Mouse (Mus musculus): ENCODE measurements around the gene Srsf5. TPM values are rescaled to one million over a fixed set of nuclear protein-coding genes. Genes with fewer than 3 reads are reported as not detected.
A peak's percentile ranks its signal among the peaks of the same experiment; 100 is the strongest.
"Not testable (repeated sequence)": the region's sequence is repeated elsewhere in the genome, so short reads cannot be mapped to it uniquely, and the experiment has no call there.

Srsf5 gene
- total RNA-seq, 2 experiments from 2014 or later = 314 to 326 TPM

DNA sequence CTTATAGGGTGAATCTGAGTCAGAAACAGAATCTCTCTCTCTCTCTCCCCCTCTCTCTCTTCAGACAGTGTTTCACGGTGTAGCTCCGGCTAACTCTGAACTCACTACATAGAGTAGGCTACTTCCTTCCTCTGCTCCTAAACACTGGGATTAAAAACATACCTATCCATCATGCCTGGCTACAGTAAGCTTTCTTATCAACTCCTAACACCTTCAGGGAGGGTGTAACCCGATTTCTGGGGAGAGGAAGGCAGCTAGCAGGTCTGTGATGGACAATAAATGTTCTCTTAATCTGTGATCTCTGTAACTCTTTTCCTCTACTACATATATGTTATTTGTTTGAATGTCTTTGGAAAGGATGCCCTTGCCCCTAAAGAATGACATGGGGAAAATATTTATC, 1.9 kb upstream of the Srsf5 start:
- DNase-seq (ENCODE audit: low spot score in 2 of 2) = no peak
- intact Hi-C loops (cut with DNase I) = no loop called here

DNA sequence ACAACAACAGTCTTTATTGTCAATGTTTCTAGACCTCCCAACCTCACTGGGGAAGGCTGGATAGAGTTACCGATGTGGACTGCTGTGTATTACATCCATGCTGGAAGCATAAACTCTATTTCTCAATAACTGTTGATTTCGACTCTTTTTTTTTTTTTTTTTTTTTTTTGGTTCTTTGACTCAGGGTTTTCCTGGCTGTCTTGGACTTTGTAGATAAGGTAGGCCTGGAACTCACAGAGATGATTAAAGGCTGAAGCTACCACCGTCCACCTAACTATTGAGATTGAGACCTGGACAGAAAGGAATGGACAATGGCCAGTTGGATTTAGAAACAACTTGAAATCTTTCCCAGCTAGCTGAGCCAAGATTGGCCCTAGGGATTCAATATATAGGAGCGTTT, 1.1 kb upstream of the Srsf5 start:
- intact Hi-C loops (cut with DNase I) = no loop called here
- no peak for DNase-seq (ENCODE audit: low spot score in 2 of 2)

DNA sequence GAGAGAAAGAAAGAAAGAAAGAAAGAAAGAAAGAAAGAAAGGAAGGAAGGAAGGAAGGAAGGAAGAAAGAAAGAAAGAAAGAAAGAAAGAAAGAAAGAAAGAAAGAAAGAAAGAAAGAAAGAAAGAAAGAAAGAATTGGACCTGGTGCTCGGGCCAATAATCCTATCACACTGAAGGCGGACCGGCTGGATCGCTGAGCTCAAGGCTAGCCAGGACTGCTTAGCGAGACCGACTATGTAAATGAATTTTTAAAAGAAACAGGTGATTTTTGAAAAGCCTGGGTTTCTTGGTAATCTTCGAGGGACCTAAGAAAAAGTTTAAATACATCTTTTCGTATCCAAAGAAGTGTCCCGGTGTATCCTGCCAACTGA, 356 bp upstream of the Srsf5 start:
- intact Hi-C loops (cut with DNase I) = loop anchor here (5.0 kb wide), 1 partner anchor 153 kb away; the partner anchor contains the start of gene Susd6
- DNase-seq (ENCODE audit: low spot score in 2 of 2) = not testable (repeated sequence)

DNA sequence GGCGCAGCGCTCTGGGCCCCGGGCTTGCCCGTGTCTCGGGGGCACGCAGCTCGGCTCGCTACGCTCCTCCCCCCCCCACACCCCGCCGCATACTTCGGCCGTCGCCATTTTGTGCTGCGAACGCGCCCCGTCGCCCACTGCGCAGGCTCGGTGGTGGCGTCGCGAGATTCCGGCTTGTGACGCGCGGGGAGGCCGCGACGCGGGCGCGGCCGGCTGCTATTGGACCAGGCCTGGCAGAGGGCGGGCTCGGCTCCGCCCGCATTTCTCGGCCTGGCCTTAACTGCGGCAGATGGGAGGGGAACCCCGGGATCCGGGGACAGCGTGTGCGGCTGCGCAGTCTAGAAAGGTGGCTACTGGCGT, 672 bp downstream of the Srsf5 start:
- intact Hi-C loops (cut with DNase I) = loop anchor here (5.0 kb wide), 1 partner anchor 154 kb away; the partner anchor contains the start of gene Susd6

DNA sequence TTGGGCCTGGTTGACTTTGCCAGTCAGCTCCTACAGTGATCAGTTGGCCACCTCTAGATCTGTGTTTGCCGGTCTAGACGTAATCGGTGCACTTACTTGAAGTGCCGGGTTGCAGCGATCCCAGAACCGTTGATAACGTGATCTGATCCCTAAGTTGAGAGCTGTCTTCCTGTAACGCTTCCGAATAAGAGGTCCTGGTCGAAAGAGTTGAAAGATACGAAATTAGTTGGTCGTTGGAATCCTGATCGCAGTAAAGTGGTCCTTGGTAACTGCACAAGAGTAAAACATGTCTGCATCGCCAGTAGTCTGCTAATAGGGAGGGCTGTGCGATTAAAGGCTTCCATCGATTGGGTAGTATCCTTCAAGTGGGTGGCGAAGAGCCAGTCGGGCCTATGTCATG, 2.9 kb downstream of the Srsf5 start:
- intact Hi-C loops (cut with DNase I) = loop anchor here (5.0 kb wide), 1 partner anchor 156 kb away; the partner anchor contains the start of gene Susd6
- no peak for DNase-seq (ENCODE audit: low spot score in 2 of 2)

More for the DNA sequence above, 672 bp downstream of the Srsf5 start:
- peak; percentile 96 to 97 for DNase-seq (ENCODE audit: low spot score in 2 of 2)

DNA sequence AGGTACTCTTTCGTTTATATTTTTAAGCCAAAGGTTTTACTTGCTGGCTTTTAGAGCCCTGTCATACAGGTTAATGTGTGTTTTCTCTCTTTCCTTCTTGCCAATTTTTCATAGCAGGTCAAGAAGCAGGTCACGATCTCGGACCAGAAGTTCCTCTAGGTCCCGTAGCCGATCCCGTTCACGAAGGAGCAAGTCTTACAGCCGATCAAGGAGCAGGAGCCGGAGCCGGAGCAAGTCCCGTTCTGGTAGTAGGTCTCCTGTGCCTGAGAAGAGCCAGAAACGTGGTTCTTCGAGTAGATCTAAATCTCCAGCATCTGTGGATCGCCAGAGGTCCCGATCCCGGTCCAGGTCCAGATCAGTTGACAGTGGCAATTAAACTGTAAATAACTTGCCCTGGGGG, 4.3 kb downstream of the Srsf5 start:
- intact Hi-C loops (cut with DNase I) = loop anchor here (5.0 kb wide), 1 partner anchor 157 kb away; the partner anchor contains the start of gene Susd6

DNA sequence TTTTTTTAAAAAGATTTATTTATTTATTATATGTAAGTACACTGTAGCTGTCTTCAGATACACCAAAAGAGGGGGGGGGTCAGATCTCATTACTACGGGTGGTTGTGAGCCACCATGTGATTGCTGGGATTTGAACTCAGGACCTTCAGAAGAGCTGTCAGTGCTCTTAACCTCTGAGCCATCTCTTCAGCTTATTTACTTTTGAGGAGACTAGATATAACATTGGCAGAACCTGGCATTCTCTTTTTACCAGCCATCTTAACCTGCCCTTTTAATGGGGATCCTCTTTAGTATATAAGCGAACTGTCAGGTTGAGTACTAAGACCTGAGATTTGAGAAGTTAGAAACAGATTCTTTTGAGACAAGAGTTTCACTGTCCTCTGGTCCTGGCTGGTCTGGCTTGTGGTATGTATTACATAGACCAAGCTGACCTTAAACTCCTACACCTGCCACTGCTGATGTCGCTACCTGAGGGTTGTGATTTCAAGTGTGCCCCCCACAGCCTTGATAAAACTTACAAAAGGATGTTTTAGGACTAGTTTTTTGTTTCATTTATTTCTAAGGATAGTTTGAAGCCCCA, 6.4 kb downstream of the Srsf5 start:
- no peak for DNase-seq (ENCODE audit: low spot score in 2 of 2)
- intact Hi-C loops (cut with DNase I) = no loop called here

More for the DNA sequence above, 4.3 kb downstream of the Srsf5 start:
- DNase-seq (ENCODE audit: low spot score in 2 of 2) = not testable (repeated sequence)

DNA sequence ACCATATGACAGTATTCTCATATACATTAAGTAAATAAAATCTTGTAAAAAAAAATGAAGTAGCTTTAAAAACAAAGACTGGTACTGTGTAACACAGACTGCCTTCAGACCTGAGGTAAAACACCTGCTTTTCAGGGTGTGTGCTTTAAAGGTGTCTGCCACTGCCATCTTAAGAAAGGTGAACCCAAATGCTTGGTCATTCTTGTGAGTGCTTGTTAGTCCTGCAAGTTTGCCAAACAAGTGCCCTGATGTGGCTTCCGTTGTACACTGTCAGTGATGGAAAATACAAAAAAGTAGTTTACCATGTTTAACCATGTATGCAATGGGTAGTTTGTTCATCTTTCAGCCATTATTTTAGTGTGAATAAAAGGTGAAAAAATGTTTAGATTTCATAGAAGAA, 7.2 kb downstream of the Srsf5 start:
- intact Hi-C loops (cut with DNase I) = no loop called here
- no peak for DNase-seq (ENCODE audit: low spot score in 2 of 2)

DNA sequence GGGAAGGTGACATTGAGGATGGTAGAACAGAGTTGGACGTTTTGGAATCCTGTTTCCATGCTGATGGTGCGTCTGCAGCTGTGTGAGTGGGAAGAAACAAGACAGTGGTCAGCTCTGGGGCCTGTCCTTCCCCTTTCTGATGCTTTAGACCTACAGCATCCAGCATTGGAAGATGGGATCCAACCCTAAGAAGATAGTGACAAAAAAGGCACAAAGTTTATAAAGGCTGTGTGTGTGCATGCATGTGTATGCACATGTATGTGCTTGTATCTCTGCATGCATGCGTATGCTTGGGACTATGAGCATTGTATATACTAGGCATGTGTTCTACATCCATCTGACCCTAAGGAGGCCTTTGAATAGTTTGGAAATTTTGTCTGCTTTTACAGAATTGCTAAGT, 10.7 kb downstream of the Srsf5 start:
- intact Hi-C loops (cut with DNase I) = no loop called here

DNA sequence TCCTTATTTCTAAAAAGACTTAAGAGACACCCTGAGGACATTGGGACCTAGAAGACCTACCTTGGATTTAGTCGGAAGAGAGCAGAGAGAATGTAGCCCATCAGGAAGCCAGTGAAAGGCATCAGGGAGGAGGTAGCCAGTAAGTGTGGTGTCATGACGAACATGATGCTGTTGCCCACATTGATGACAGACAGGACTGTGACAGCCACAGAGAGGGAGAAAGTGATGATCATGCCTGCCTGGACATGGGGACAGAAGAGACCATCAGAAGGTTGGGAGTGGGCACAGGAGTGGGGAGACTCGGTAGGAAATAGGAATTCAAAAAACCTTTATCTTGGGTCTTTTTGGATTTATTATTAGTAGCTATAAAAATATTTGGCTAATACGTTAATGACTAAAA, 12.7 kb downstream of the Srsf5 start:
- intact Hi-C loops (cut with DNase I) = no loop called here
- DNase-seq (ENCODE audit: low spot score in 2 of 2) = no peak

More for the DNA sequence above, 10.7 kb downstream of the Srsf5 start:
- no peak for DNase-seq (ENCODE audit: low spot score in 2 of 2)

DNA sequence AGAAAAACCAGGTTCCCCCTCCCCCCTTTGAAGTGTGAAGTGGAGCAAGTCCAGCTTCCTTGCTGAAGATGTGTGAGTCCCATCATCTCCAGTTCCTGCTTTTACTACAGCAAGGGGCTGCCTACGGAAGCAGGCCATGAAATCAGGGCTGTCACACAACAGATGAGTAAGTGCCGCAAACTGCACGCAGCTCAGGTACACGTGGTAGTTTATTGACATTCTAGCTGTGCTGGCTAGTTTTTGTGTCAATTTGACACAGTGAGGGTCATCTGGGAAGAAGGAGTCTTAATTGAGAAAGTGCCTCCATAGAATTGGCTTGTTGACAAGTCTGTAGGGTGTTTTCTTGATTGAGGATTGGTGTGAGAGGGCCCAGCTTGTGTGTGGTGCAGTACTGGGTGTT, 17.3 kb downstream of the Srsf5 start:
- no peak for DNase-seq (ENCODE audit: low spot score in 2 of 2)
- intact Hi-C loops (cut with DNase I) = no loop called here

DNA sequence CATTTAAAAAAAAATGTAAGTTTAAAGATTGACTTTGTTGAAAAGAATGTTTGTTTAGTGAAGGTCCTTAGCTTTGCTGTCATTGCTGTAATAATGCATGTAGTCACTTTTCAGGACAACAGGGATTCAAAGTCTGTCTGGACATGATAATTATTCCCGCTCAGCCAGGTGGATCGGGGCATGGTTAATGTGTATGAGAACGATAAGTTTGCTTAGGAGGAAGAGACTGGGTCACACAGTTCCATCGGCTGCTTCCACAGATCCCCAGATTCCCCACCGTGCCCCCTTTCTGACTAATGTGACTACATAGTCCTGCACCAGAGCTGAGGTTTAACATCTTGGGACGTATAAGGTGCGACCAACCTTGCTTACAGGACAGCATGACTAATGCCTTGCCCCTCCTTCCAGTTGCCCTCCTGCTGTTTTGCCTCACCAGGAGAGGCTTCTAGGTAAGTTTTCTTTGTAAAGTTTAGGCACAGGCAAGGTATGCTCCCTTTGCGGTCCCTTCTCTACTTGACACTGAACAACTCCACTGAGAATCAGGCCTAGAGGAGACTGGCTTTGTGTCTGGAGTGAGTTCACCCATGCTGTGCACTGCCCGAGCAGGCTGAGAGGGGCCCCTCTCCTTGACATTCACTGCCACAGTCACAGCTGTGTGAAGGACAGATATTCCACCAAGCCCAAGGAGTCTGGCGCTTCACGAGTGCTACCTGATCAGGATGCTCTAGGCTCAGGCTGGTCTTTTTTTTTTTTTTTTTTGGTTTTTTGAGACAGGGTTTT, 20.9 kb downstream of the Srsf5 start:
- DNase-seq (ENCODE audit: low spot score in 2 of 2) = no peak
- intact Hi-C loops (cut with DNase I) = no loop called here

DNA sequence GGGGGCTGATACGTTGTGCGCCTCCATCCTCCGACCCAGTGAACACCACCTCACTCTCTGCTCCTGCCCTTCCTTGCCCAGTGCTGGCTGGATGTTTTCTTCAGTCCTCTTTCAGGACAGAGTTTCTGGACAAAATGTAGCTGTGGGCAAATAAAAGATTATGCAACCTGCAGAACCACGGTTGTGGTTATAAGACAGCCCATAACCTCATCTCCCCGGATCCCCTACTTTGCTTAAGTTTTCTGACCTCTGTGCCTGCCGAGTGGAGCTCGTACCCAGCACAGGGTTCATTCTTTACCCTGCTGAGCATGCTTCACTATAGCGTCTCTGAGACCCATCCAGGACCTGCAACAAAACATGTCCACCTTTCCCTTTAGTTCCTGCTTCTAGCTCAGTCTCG, 22.6 kb downstream of the Srsf5 start:
- no peak for DNase-seq (ENCODE audit: low spot score in 2 of 2)
- intact Hi-C loops (cut with DNase I) = no loop called here

DNA sequence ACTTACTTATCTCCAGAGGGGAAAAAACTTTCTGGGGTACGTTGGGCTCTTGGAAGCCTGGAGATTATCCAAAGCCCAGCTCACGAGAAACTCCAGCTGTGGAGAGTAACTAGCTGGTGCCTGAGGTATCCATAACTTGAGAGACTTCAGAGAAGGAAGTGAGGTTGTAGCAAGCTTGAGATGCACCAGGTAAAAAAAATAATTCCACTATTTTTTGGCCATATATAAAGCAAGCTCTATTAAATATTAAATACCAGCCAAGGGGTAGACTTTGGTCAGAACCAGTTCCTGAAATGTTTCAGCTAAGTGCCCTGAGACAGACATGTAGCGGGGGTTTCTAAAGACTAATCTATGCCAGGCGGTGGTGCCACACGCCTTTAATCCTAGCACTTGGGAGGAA, 23.3 kb downstream of the Srsf5 start, which contains the start of gene Slc10a1:
Gene Slc10a1 (minus strand): TSS at position 101 of the 400 bp plus-strand sequence.
- intact Hi-C loops (cut with DNase I) = no loop called here
- no peak for DNase-seq (ENCODE audit: low spot score in 2 of 2)

DNA sequence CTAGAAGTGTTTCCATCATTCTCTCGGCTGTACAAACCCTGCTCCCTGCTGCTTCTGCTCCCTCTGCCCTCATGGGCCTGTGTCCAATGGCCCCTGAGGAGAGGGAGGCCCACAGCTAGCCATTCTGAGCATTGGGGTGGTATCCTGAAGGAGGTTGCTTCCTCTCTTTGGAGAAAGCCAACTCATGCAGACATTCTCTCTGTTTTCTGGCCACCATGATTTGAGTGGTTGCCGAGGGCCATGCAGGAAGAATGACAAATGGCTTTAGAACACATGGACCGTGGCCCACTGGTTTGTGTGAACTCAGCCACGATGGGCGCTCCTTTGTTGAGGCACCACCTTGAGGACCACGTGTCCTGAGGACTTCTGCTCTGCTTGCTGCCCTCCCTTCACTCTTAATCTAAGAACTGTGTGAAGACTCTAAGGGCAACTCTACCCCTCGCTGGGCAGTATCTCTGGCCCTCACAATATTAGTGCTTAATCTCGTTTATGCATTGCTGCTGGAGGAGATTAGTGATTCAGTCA, 24.9 kb downstream of the Srsf5 start:
- intact Hi-C loops (cut with DNase I) = no loop called here
- no peak for DNase-seq (ENCODE audit: low spot score in 2 of 2)

DNA sequence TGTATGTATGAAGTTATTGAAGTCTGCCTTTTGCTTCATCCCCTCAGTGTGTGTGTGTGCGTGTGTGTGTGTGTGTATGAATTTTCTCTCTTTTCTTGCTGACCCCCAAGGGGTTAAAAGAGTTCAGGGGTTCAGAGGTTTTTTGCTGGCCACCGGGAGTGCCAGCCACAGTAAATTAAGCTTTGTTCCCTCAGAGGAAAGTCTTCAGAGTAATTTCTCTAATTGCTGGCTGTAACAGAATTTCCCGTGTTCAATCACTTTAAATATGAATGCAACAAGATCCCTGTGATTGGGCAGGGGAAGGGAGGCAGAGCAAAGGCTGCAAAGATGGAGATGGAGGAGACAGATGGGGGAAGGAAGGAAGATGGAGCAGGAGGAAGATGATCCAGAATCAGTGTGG, 26.5 kb downstream of the Srsf5 start:
- DNase-seq (ENCODE audit: low spot score in 2 of 2) = no peak
- intact Hi-C loops (cut with DNase I) = no loop called here

DNA sequence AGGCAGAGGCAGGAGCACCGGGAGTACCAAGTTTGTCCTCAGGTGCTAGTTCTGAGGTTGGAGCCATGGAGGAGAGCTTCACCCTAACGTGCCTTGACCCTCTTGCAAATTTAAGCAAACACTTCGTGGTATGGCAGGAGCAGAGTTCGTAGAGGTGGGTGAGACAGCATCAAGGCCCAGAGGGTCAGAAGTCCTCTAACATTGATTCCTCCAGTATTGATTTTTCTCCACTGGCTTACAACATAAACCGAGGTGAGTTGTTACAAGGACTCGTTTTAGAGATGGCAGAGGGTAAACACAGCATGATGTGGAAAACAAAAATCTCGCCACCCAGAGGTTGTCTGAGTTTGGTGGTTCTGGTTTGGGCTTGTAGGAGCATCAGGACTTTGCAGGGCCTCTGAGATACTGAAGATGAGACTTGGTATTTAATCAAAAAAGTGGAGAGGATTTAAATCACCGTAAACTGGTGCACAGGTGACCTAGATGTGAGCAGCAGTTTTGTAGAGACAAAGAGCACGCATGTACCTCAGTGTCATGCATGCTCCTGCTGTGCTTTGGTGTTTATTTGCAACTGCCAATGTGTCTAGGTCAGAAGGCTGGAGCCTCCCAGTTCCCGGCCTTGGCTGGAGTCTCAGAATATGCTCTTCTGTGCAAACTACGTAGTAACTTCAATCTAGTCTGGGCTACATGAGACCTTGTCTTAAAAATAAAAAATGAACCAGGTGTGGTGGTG, 30.8 kb downstream of the Srsf5 start:
- intact Hi-C loops (cut with DNase I) = no loop called here
- DNase-seq (ENCODE audit: low spot score in 2 of 2) = no peak

DNA sequence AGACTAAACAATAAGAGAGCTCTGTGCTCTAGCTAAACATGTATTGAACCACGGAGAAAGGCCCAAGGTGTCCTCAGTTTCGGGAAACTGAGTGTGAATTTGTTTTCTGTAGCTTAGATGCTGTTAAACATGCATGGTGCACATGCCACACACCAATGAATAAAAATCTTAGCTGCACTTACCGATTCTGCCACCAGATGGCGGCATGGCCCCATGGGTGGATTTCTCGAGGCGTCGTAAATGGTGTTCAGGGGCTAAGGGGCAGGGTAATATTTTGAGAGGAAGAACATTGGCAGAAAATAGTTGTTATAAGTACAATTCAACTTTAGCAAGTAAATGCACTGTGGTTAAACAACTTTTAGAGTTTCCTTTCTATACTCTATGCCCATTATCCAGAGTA, 37.0 kb downstream of the Srsf5 start:
- intact Hi-C loops (cut with DNase I) = loop anchor here (1.0 to 10.0 kb wide), 3 partner anchors 200 to 712 kb away; no protein-coding TSS in a partner anchor
- peak; percentile 68 to 85 for DNase-seq (ENCODE audit: low spot score in 2 of 2)

DNA sequence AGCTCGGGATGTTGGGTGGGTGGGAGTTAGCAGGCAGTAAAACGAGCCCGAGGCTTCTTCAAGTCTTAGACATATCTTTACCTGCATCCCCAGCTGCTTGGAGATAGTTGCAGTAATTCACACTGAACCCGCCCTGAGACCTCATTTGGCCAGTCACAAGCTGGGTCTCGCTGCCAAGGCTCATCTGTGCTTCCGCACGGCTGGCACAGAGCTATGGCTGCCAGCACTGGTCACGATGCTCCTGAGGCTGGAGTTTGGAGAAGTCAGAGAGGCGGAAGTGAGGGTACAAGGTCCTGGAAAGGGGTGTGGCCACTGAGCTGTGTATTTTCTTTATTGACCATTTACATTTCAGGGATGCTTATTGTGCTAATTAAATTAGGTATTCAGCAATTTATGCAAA, 38.4 kb downstream of the Srsf5 start:
- intact Hi-C loops (cut with DNase I) = loop anchor here (2.0 to 10.0 kb wide), 2 partner anchors 419 to 711 kb away; no protein-coding TSS in a partner anchor
- no peak for DNase-seq (ENCODE audit: low spot score in 2 of 2)

DNA sequence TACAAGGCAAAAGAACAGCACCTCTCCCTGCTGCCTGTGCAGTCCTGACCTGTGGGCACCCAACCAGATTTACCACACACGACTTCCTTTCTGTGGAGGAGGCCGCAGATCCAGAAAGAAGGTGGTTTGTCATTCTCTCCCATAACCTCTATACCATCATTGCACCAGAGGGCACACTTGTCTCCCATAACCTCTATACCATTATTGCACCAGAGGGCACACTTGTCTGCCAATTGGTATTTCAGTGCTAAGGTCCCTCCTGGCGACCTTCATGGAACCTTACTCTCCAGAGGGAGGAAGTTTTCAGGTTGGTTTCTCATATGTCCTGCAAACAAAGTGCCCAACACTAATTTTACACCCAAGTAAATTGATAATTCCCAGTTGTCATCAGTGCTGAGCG, 41.3 kb downstream of the Srsf5 start:
- DNase-seq (ENCODE audit: low spot score in 2 of 2) = no peak
- intact Hi-C loops (cut with DNase I) = loop anchor here (10.0 kb wide), 1 partner anchor 708 kb away; no protein-coding TSS in a partner anchor
